Mouse (Mus musculus) ES-Bruce4 (cell line): ENCODE data around the gene Ankrd17.

ENCODE experiments used
- CTCF ChIP-seq: IDR thresholded peaks from one replicate; pipeline ENCODE4 v1.8.1; 2011; ENCODE audit warnings: low read depth, low read length
- EP300 ChIP-seq: IDR thresholded peaks from 2 replicates; pipeline ENCODE4 v1.6.1; 2011; ENCODE audit warnings: low read depth, low read length; ENCODE audit not compliant: insufficient read depth
- POLR2A ChIP-seq: IDR thresholded peaks from one replicate; pipeline ENCODE4 v1.8.1; 2011; ENCODE audit warnings: low read length; ENCODE audit not compliant: insufficient read depth

GRCm38 (mm10) chr5:90367067-90367303 lies 608 bp upstream of the Ankrd17 start, which contains the start of gene Gm9958:
- TF ChIP-seq EP300 = no peak
- TF ChIP-seq CTCF = no peak
- TF ChIP-seq POLR2A = no peak
